Mouse (Mus musculus): Measurements from ENCODE around the gene Serpinb11. TPM values are rescaled to one million over a fixed set of nuclear protein-coding genes. Genes with fewer than 3 reads are reported as not detected.

Gene Serpinb11
- total RNA-seq, 2 experiments from 2014 or later, result not detected

Other genes with a start within 250 kb of the Serpinb11 start
- gene Serpinb3b, start 82.8 kb upstream of the Serpinb11 start, total RNA-seq (2015), result not detected in 2 replicates
- not detected in 2 replicates for gene Serpinb3b, start 82.8 kb upstream of the Serpinb11 start, total RNA-seq (2017)
- gene Serpinb3c, start 82.8 kb upstream of the Serpinb11 start, total RNA-seq (2015), result not detected in 2 replicates
- gene Serpinb3c, start 82.8 kb upstream of the Serpinb11 start, total RNA-seq (2017), result not detected in 2 replicates
- gene Serpinb7, start 38.5 kb downstream of the Serpinb11 start, total RNA-seq (2015), result not detected in 2 replicates
- not detected in 2 replicates for gene Serpinb7, start 38.5 kb downstream of the Serpinb11 start, total RNA-seq (2017)
- 0.49 and 0.77 TPM in 2 replicates for gene Serpinb2, start 150.2 kb downstream of the Serpinb11 start, total RNA-seq (2015)
- 2.5 TPM in 1 of 2 replicates, not detected in the other for gene Serpinb2, start 150.2 kb downstream of the Serpinb11 start, total RNA-seq (2017)
- gene Serpinb8, start 228.8 kb downstream of the Serpinb11 start, total RNA-seq (2015), result 0.29 TPM in 1 of 2 replicates, not detected in the other
- 4.5 TPM in 1 of 2 replicates, not detected in the other for gene Serpinb8, start 228.8 kb downstream of the Serpinb11 start, total RNA-seq (2017)

Measured in megakaryocyte progenitor cell, adult 5-6 weeks (primary cell).